Mouse (Mus musculus): Measurements from ENCODE around the gene Npr3. TPM values are rescaled to one million over a fixed set of nuclear protein-coding genes. Genes with fewer than 3 reads are reported as not detected.

Gene Npr3
- polyA plus RNA-seq, 1 experiment, result not detected

- Histone ChIP-seq H3K36me3 (replicated peaks; ENCODE audit: low read length) (no peaks in the 10 kb centered on the region), H3K27me3 (replicated peaks) (no peaks in the 10 kb centered on the region), H3K4me3 (replicated peaks) (no peak overlapping the region), H3K4me1 (no peaks in the 10 kb centered on the region), H3K9me3 (peaks cover 4% of the 10 kb centered on the region; the same call in 1 of the 2 replicates)
- no peak for TF ChIP-seq FLI1 (IDR thresholded peaks at IDR 0.05; ENCODE audit: low read length)
- TF ChIP-seq GATA1 (IDR thresholded peaks at IDR 0.05; ENCODE audit: borderline replicate concordance, low read length), result no peak
These were observed 112.5 kb downstream of the Npr3 start for GRCm38 (mm10) chr15:11794632-11795031.

Other genes with a start within 250 kb of the Npr3 start
- gene Sub1, start 89.7 kb upstream of the Npr3 start, polyA plus RNA-seq (2012; ENCODE audit: insufficient read depth, low replicate concordance), result 24.6 TPM in 1 of 2 replicates, not detected in the other
- gene Zfr, start 210.5 kb upstream of the Npr3 start, polyA plus RNA-seq (2012; ENCODE audit: insufficient read depth, low replicate concordance), result 17.6 and 30.5 TPM in 2 replicates